Mouse (Mus musculus) heart, adult 2 months (tissue): ENCODE results near the gene Tmsb15b2. TPM values are rescaled to one million over a fixed set of nuclear protein-coding genes. Genes with fewer than 3 reads are reported as not detected.
"Not testable (repeated sequence)": the region's sequence is repeated elsewhere in the genome, so short reads cannot be mapped to it uniquely, and the experiment has no call there.

Experiments
- DNase-seq, 2 experiments: peaks; one replicate each; pipeline ENCODE4 v3.0.0; 2021
- H3K27ac ChIP-seq: fragments of 200-600 bp; 2 replicates; pipeline ENCODE4 v1.8.1; 2022
- H3K27me3 ChIP-seq: fragments of 200-500 bp; 2 replicates; pipeline ENCODE4 v1.6.1; 2012; ENCODE audit warnings: mild to moderate bottlenecking, low read length, inconsistent platforms, mixed read lengths; ENCODE audit not compliant: control insufficient read depth, insufficient read depth
- H3K36me3 ChIP-seq: fragments of 200-500 bp; 2 replicates; pipeline ENCODE4 v1.6.1; 2012; ENCODE audit warnings: low read length, inconsistent platforms; ENCODE audit not compliant: control insufficient read depth, insufficient read depth
- H3K4me1 ChIP-seq: fragments of 200-500 bp; 2 replicates; pipeline ENCODE4 v1.6.1; 2011; ENCODE audit warnings: low read length; ENCODE audit not compliant: control insufficient read depth, insufficient read depth
- H3K4me3 ChIP-seq: fragments of 200-600 bp; 2 replicates; pipeline ENCODE4 v1.8.1; 2022
- H3K79me2 ChIP-seq: fragments of 200-500 bp; replicated peaks from 2 replicates; pipeline ENCODE4 v1.6.1; 2012; ENCODE audit warnings: mild to moderate bottlenecking, inconsistent platforms, low read length, moderate library complexity, mixed read lengths; ENCODE audit not compliant: control insufficient read depth, insufficient read depth
- H3K9ac ChIP-seq: fragments of 200-500 bp; 2 replicates; pipeline ENCODE4 v1.6.1; 2012; ENCODE audit warnings: low read depth, mild to moderate bottlenecking, control low read depth, inconsistent platforms, low read length, mixed read lengths
- CTCF ChIP-seq: fragments of 200-600 bp; IDR thresholded peaks from 2 replicates; pipeline ENCODE4 v1.8.1; 2022; ENCODE audit warnings: antibody characterized with exemption, mild to moderate bottlenecking, moderate library complexity
- EP300 ChIP-seq: fragments of 200-500 bp; IDR thresholded peaks from 2 replicates; pipeline ENCODE4 v1.6.1; 2011; ENCODE audit warnings: low read depth, low read length, control low read depth; ENCODE audit not compliant: insufficient read depth
- POLR2A ChIP-seq: fragments of 200-500 bp; IDR thresholded peaks from 2 replicates; pipeline ENCODE4 v1.6.1; 2011; ENCODE audit warnings: mild to moderate bottlenecking, low read depth, low read length, control low read depth; ENCODE audit not compliant: insufficient read depth
- WGBS: fragments of 180-500 bp; shearing (Covaris S2); methylation state at CpG from one replicate; pipeline ENCODE4 v1.1.7; 2018; 5-methylcytosine and 5-hydroxymethylcytosine counted together
- intact Hi-C: fragments of 180-260 bp; cut with DNase I; formaldehyde crosslinking; loops from one replicate; pipeline ENCODE4 v1.15.1; 2025
- polyA plus RNA-seq: library from polyadenylated mRNA; depleted of rRNA; stranded (reverse); fragments of >200 nt; gene quantifications from 2 replicates; pipeline ENCODE4 v1.2.3, GENCODE M21; 2012
- total RNA-seq, 2 experiments: library from RNA; stranded (reverse); gene quantifications; 2 replicates each; pipeline ENCODE4 v1.2.3; 2021

Tmsb15b2 gene
- total and polyA plus RNA-seq, 3 experiments = 0.77 to 1.4 TPM; not detected in 1

GRCm38 (mm10) chrX:136976424-136977084, 1.3 kb upstream of the Tmsb15b2 start, which contains the start of the genes Tmsb15l and Tmsb15b1:
TSS of gene Tmsb15l (minus strand) at chrX:136976869.
TSS of gene Tmsb15b1 (minus strand) at chrX:136976874.
- Histone ChIP-seq H3K36me3 (no peaks in the 10 kb centered on the region), H3K4me3 (no peak within 1 kb of the TSS), H3K27me3 (no peaks in the 10 kb centered on the region), H3K27ac (no peak within 1 kb of the TSS), H3K9ac (peak within 1 kb of the TSS; percentile 41; the same call in 1 of the 2 replicates), H3K79me2 (no peaks in the 10 kb centered on the region), H3K4me1 (no peaks in the 10 kb centered on the region)
- intact Hi-C loops = no loop called here
- DNase-seq = peak in 1 of 2 experiments; percentile 48
- WGBS = 31% methylated on average over 15 of the region's 15 CpGs
- no peak for TF ChIP-seq CTCF
- TF ChIP-seq POLR2A = no peak
- no peak for TF ChIP-seq EP300

- H3K9ac ChIP-seq = no peak overlapping the region
- no peaks in the 10 kb centered on the region for H3K36me3 ChIP-seq
- intact Hi-C loops = no loop called here
- no peak overlapping the region for H3K27ac ChIP-seq
- H3K79me2 ChIP-seq = no peaks in the 10 kb centered on the region
- no peaks in the 10 kb centered on the region for H3K27me3 ChIP-seq
- DNase-seq = no peak
- 20% methylated on average over 2 of the region's 2 CpGs for WGBS
- no peak overlapping the region for H3K4me3 ChIP-seq
- no peaks in the 10 kb centered on the region for H3K4me1 ChIP-seq
- TF ChIP-seq POLR2A = no peak
- no peak for TF ChIP-seq EP300
- TF ChIP-seq CTCF = peak; percentile 49
Measured at GRCm38 (mm10) chrX:136959688-136960087, 15.6 kb downstream of the Tmsb15b2 start.

GRCm38 (mm10) chrX:136958300-136958699, 17.0 kb downstream of the Tmsb15b2 start:
- H3K27me3 ChIP-seq, H3K27ac ChIP-seq, intact Hi-C loops, H3K9ac ChIP-seq, H3K4me3 ChIP-seq, H3K4me1 ChIP-seq, H3K79me2 ChIP-seq, DNase-seq, H3K36me3 ChIP-seq: not testable (repeated sequence)
- WGBS = 54% methylated on average over 5 of the region's 5 CpGs

- H3K36me3 ChIP-seq, H3K9ac ChIP-seq, intact Hi-C loops, H3K4me3 ChIP-seq, H3K27me3 ChIP-seq, H3K27ac ChIP-seq, H3K79me2 ChIP-seq, H3K4me1 ChIP-seq: not testable (repeated sequence)
- WGBS = 24% methylated on average over 13 of the region's 13 CpGs
- peak in 1 of 2 experiments; percentile 20 for DNase-seq
Measured at GRCm38 (mm10) chrX:136957583-136958279, 17.6 kb downstream of the Tmsb15b2 start.

GRCm38 (mm10) chrX:136937985-136938384, 37.3 kb downstream of the Tmsb15b2 start:
- H3K4me3 ChIP-seq = no peak overlapping the region
- intact Hi-C loops = no loop called here
- H3K27me3 ChIP-seq = no peaks in the 10 kb centered on the region
- 20% methylated on average over 3 of the region's 3 CpGs for WGBS
- TF ChIP-seq CTCF (no peak), POLR2A (no peak), EP300 (no peak)
- H3K9ac ChIP-seq = no peak overlapping the region
- no peak for DNase-seq
- no peak overlapping the region for H3K27ac ChIP-seq
- H3K79me2 ChIP-seq = no peaks in the 10 kb centered on the region
- no peaks in the 10 kb centered on the region for H3K4me1 ChIP-seq
- H3K36me3 ChIP-seq = no peaks in the 10 kb centered on the region

DNA sequence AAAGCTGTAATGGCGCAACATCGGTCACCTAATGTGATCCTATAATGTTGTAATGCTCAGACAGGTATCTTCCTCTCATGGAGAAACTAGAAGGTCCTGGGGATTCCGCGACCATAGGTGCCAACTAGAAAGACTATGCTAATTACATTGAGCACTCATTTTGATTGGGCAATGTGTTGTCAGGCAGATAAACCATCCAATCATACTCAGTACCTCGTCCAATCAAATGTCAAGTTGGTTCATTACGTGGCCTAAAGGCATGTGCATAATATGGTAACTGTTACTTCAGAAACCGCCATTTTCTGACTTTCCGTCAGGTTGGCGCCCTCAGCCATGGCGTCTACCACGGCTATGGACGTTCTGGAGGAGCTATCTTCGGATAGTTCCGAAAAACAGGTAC, 48.3 kb downstream of the Tmsb15b2 start, which contains the start of gene H2bfm:
Gene H2bfm, plus strand, starts transcription at position 295 of the 400 bp plus-strand sequence.
- H3K27me3 ChIP-seq = no peaks in the 10 kb centered on the region
- intact Hi-C loops = no loop called here
- no peaks in the 10 kb centered on the region for H3K36me3 ChIP-seq
- H3K9ac ChIP-seq = no peak within 1 kb of the TSS
- no peaks in the 10 kb centered on the region for H3K79me2 ChIP-seq
- DNase-seq = no peak
- no peak within 1 kb of the TSS for H3K27ac ChIP-seq
- TF ChIP-seq CTCF (no peak), POLR2A (no peak), EP300 (no peak)
- no peak within 1 kb of the TSS for H3K4me3 ChIP-seq
- H3K4me1 ChIP-seq = no peaks in the 10 kb centered on the region
- 87% methylated on average over 14 of the region's 14 CpGs for WGBS
